Mouse (Mus musculus): ENCODE results near the gene Gm6882. TPM values are rescaled to one million over a fixed set of nuclear protein-coding genes. Genes with fewer than 3 reads are reported as not detected.

Gm6882 gene
- not detected for polyA plus RNA-seq (2017; shearing (Covaris generic))

GRCm38 (mm10) chr7:21432645-21433044 is at the start of gene Gm6882:
Gene Gm6882, minus strand, starts transcription at chr7:21432745.

Other genes with a start within 250 kb of the Gm6882 start
- not detected for gene Gm5157, start 242.3 kb downstream of the Gm6882 start, polyA plus RNA-seq (2017; shearing (Covaris generic))
- not detected for gene Vmn1r124, start 172.1 kb downstream of the Gm6882 start, polyA plus RNA-seq (2017; shearing (Covaris generic))
- not detected for gene Vmn1r125, start 160.6 kb downstream of the Gm6882 start, polyA plus RNA-seq (2017; shearing (Covaris generic))
- gene Vmn1r126, start 131.3 kb downstream of the Gm6882 start, polyA plus RNA-seq (2017; shearing (Covaris generic)): not detected
- not detected for gene Vmn1r127, start 112.9 kb downstream of the Gm6882 start, polyA plus RNA-seq (2017; shearing (Covaris generic))
- 0.77 TPM for gene Vmn1r128, start 83.4 kb downstream of the Gm6882 start, polyA plus RNA-seq (2017; shearing (Covaris generic))
- not detected for gene Vmn1r129, start 71.5 kb downstream of the Gm6882 start, polyA plus RNA-seq (2017; shearing (Covaris generic))
- gene Vmn1r130, start 79.0 kb upstream of the Gm6882 start, polyA plus RNA-seq (2017; shearing (Covaris generic)): not detected
- gene Vmn1r131, start 113.3 kb upstream of the Gm6882 start, polyA plus RNA-seq (2017; shearing (Covaris generic)): not detected
- gene Vmn1r132, start 181.3 kb upstream of the Gm6882 start, polyA plus RNA-seq (2017; shearing (Covaris generic)): not detected